Mouse (Mus musculus) adrenal gland, adult 2 months (tissue): ENCODE measurements at regions not wholly inside any gene's neighbourhood (a gene's known extent, or its start where the extent isn't known, plus 50 kb on each side); places are given as distances from the start of the nearest gene placed in this dataset.

Experiments used
- DNase-seq: peaks from one replicate; pipeline ENCODE4 v3.0.0; 2021

DNA sequence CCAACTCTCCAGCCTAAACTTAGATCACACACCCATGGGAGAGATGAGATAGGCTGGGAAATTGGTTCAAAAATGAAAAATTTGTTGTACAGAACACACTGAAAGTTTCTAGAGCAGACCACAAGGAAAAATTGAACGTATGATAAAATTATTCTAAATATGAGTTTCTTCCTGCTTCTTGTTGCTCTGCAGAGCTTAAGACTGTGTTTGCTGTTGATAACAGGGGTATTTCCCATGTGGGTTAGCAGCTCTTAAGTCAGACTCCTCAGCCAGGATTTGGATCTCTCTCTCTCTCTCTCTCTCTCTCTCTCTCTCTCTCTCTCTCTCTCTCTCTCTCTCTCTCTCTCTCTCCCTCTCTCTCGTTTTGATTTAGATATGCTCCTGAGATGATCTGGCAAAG, 173.5 kb upstream of the Stt3b start:
- no peak for DNase-seq

DNA sequence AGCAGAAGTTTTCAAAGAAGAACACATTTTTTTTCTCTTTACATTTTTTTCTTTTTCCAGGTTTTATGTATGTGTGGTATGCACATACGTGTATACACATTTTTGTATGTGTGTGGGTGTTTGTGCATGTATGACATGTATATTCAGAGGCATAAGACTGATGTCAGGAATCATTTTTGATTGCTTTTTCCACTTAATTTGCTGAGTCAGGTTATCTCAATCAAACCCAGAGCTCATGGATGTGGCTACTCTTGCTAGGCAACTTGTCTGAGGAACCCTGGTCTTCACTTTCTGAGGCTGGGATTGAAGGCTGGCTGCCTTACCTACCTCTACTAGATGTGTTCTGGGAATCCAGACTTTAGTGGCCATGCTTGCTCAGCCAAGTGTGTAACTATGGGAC, 174.2 kb upstream of the Stt3b start:
- DNase-seq, result no peak

GRCm38 (mm10) chr9:115485219-115485618, 175.0 kb upstream of the Stt3b start:
- no peak for DNase-seq

DNA sequence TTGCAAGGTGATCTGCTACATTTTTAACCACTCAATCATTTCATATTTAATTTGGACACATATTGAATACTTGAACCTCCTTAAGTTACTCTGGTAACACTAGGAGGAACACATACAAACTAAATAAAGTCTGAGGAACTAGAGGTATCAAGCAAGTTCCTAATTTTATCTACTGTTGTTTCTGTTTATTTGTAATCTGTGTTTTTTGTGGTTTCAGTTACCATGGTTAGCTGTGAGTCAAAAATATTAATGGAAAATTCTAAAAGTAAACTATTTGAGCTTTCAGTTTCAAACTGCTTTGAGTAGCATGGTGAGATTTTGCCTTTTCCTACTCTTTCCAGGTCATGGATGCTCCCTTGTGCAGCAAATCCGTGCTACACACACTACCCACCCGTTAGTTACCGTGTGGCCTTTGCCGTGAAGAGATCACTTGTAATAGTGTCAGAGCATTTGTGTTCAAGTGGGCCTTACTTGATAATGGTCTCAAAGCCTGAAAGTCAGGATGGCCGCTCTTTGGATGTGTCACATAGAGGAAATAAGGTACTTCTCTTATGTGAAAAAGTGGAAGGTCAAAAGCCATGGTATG, 177.0 kb upstream of the Stt3b start:
- DNase-seq, result no peak

DNA sequence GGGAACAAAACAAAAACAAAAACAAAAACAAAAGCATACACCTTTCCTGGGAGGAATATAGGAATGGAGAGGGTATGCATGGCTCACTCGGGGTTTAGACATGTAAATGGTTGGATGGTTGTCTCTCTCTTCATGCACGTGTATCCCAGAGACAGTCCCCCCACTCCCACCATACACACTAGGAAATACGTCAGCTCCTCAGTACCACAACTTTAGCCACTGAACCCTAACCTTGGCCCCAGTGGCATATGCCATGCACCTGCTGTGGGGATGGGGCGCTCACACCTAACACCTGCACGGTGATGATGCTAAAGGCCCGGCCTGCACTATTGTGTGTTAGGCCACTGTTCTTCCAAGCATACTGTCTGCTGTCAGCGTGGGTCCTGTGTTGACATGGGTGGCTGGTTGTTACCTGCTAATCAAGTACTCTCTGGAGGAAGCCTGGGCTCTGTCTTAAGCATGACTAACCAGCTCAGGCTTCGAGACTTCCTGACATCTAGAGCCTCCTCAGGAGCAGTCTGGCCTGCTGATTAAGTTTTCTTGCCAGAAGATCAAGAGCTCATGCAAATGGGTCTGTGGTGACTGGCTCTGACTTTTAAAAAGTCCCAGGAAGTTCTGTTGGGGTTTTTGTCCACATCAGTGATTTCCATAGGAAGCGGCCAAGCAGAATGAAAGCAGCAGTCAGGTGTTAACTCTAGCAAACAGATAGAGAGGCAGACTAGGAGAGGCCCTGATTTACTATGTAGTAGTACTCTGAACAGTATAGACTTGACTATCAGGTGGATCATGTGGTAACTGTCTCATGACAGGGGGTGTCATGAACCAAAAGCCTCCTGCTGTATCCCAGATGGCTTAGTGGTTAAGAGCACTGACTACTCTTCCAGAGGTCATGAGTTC, 178.9 kb upstream of the Stt3b start:
- DNase-seq, result no peak

DNA sequence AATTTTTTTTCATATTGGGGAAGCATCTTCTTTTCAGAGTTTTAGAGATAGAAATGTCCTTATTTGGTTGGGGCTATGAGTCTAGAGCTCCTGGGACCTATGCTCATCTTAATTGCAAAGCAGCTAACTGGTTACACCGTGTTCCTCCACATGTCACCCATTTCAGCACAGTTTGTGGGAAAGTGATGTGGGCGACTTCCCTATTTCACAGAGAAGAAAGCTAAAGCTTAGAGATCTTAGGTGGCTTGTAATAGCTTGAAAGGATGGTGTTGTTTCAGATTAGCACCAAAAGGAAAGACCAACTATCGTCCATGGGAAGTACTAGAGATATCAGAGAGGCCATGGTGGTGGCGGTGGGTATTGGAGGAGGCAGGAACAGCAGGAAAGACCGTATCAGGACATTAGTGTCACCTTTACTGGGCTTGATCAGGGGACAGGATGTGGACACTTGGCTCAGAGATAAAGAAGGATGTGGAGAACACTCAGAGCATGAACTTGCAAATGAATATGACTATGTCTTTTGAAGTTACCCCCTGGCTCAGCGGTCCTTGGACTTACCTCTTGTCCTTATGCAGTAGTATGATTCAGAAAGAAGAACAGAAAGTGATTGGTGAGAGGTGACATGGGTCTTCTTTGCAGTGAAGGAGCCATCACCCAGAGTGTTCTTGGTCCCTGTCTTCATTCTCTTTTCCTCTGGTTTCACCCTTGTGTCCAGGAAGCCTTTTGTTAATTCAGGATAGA, 182.4 kb upstream of the Stt3b start:
- no peak for DNase-seq

- no peak for DNase-seq
Observed at GRCm38 (mm10) chr9:115493765-115494164, 183.5 kb upstream of the Stt3b start.

DNA sequence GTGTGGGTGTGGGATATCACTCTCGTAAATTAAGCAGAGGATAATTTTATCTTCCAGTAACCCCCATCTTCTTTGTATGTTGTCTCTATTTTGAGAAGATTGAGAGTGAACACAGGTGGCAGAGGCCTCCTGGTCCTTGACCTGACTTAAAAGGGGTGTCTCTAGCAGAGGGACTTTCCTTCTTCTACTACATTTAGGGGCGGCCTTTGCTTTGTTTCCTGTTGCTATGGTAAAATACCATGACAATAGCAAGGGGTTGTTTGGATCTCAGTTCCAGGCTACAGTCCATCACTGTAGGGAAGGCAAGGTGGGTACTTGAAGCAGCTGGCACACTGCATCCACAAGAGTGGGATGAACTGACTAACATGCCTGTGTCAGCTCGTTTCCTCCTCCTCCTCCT, 189.3 kb upstream of the Stt3b start:
- DNase-seq, result no peak

- no peak for DNase-seq
Observed at GRCm38 (mm10) chr9:115504789-115505188, 194.6 kb upstream of the Stt3b start.

DNA sequence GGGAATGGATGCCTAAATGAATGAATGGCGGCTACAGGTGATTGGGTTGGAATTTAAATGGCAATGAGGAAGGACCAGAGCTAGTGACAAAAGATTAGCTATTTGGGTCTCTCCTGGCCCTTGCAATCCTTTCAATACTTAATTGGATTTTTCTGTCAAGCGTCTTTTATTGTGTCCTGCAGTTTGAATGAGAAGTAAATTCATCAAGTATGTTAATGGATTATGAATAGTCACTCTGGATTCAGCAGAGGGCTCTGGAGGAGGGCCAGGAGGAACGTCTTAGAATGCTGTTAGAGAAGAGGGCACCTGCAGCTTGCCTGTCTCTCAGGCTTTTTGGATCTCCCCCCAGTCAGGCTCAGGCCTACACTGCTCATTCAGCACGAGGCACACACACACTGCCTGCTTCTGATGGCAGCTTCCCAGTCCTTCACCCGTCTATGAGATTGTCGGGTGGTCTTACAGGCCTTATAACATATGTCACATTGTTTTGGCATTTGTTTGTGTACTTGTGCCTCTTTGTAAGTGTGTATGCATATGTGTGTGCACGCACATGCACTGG, 197.0 kb upstream of the Stt3b start:
- no peak for DNase-seq

DNA sequence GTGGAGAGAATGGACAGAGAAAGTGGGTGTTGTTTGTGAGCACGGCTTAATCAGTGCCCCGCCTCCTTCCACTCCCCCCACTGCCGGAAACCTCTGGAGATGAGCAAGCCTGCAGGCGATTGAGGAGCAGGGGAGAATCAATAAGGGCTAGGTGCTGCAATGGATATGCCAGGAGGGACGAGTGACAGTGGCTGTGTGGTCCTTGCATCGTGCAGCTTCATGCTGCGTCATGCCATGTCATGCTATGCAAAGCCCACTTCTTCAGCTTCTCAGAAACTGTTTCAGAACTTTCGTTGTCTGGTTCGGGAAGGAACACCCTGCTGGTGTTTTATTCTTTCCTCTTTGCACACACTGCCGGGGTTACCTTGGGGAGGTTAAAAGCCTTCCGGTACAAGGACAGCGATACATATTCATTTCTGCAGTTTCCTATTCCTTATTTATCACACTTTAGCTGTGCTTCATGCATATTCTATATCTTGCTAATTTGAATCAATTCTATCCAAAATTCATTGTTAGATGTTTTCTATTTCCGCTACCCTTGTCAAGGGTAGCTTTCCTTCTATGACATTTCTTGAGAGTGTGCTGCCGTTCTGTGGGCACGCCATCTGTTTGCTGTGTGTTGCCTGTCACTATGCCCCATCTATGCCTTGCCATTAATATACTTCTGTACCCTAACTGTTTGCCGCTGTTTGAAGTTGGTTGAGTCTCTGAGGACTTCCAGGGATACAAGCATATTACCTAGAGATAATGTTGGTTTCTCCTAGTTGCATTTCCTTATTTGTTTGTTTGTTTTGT, 202.8 kb upstream of the Stt3b start:
- DNase-seq, result no peak

GRCm38 (mm10) chr9:115517903-115518302, 207.7 kb upstream of the Stt3b start:
- no peak for DNase-seq

DNA sequence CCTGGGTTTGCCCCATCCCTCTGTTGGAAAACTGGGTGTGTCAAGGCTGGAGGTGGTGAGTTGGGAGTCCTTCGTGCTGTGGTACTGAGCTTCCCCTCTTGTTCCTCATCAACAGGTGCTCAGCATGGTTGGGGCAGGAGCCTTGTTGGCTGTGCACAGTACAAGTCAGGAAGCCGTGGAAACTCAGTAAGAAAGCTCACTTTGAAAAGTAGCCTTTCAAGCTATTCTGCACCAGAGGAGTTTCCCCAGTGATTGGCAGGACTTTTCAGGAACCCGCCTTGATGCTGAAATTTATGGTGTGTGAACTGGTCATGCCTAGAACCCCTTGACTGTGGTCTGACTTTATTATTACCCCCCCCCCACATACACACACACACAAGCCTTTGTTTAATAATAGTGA, 213.9 kb upstream of the Stt3b start:
- no peak for DNase-seq

GRCm38 (mm10) chr9:115524591-115524990, 214.4 kb upstream of the Stt3b start:
- no peak for DNase-seq

DNA sequence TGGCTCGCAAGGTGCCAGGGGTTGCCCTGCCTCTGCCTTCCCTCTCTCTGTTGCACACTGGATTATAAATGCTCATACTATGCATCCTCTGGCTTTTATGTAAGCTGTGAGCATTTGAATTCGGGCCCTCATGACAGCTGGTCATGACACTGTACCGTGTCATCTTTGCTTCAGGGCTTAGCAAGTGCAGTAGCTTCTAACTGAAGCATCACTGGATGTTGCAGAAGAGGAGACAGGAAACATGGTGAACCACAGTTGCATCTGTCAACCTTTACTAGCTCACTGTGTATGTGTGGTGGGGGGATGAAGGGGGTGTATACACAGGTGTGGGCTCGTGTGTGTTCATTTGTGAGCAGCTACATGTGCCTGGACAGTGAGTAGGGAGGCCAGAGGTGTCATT, 216.1 kb upstream of the Stt3b start:
- no peak for DNase-seq

- no peak for DNase-seq
Observed at GRCm38 (mm10) chr9:115526981-115527380, 216.8 kb upstream of the Stt3b start.

DNA sequence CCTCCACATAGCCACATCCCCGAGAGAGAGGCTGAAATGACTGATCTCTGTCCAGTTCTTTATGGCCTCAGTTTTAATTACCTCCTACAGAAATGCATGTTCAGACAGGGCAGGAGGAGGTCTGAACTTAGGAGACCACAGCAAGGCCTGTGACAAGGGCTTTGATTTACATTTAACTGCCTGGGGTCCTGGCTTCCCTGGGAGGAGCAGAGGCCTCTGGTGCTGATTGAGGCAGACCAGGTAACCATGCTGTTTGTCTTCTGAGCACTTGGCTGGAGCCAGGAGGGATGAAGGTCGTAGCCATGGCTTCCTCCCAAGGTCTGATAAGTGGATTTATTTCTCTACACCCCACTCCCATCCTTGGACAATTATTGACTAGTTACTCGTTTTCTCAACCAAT, 224.0 kb upstream of the Stt3b start:
- DNase-seq, result peak; percentile 45

DNA sequence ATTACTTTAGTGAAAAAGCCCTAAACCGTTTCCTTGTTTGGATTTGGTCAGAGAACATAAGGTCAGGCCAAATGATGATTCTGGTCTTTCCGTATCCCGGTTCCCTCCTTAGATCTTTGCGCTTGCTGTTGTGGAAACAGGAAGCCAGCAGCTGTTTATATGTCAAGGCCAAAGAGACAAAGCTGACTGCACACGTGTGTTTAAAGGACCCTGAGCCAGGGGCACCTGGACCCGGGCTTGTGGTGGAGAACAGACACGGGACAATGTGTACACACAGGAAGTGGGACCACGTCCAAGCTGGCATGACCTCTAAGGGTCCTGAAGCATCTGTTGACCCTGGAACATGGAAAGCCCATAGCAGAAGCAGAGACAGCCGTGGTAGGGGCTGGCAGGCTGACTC, 233.4 kb upstream of the Stt3b start:
- peak; percentile 65 for DNase-seq

- DNase-seq, result no peak
Observed at GRCm38 (mm10) chr9:115545178-115545577, 235.0 kb upstream of the Stt3b start.

- DNase-seq, result no peak
Observed at GRCm38 (mm10) chr9:115545792-115546191, 235.6 kb upstream of the Stt3b start.

DNA sequence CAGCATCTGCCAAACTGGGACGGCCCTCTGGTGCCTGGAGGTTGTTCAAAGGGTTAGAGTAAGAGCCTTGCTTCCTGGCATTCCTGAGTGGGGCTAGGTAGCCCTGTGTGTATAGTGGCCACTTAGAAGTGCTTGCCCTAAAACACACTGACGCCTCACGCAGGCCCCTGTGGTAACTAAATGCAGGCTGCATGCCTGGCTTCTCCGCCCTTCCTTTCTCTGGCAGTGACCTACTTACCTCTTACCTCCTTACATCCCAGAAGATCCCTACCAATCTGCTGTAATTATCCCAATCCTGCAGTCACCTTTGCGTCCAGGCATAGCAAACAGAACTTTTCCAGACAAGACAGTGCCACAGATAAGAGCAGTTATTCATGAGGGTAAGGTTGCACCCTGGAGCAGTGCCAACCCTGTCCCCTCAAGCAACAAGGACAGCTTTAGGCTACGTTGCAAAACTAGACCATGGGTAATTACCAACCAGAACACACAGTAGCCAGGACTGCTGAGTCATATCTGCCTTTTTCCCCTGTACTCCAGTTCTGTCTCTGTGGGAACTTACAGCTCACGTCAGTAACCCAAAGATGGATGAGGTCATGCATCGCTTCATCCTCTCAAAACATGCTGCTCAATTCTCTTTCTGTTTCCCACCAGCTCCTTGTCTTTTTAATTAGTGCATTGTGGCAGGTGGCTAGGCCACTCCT, 237.6 kb upstream of the Stt3b start:
- DNase-seq, result peak; percentile 77
